Mouse (Mus musculus): Measurements from ENCODE around the gene Lst1. TPM values are rescaled to one million over a fixed set of nuclear protein-coding genes. Genes with fewer than 3 reads are reported as not detected.
A peak's percentile ranks its signal among the peaks of the same experiment; 100 is the strongest.

The Lst1 gene
- polyA plus RNA-seq, 1 experiment from 2014 or later = 27.4 TPM

- ATAC-seq (ENCODE audit: insufficient number of reproducible peaks, low FRiP score, low TSS enrichment, low read depth) = no peak
- 93% methylated on average over 10 of the region's 10 CpGs for WGBS
- peaks cover 40% of the 10 kb centered on the region for H3K36me3 ChIP-seq
- H3K9ac ChIP-seq = peak overlapping the region; percentile 21; the same call in 1 of the 2 replicates
- H3K4me3 ChIP-seq (replicated peaks) = no peak overlapping the region
- no peaks in the 10 kb centered on the region for H3K9me3 ChIP-seq (replicated peaks)
- H3K4me2 ChIP-seq (replicated peaks) = no peak overlapping the region
- H3K4me1 ChIP-seq = peaks cover 35% of the 10 kb centered on the region
- no peaks in the 10 kb centered on the region for H3K27me3 ChIP-seq
- no peak overlapping the region for H3K27ac ChIP-seq (replicated peaks)
These were observed 42.8 kb upstream of the Lst1 start for GRCm38 (mm10) chr17:35231022-35231421.

DNA sequence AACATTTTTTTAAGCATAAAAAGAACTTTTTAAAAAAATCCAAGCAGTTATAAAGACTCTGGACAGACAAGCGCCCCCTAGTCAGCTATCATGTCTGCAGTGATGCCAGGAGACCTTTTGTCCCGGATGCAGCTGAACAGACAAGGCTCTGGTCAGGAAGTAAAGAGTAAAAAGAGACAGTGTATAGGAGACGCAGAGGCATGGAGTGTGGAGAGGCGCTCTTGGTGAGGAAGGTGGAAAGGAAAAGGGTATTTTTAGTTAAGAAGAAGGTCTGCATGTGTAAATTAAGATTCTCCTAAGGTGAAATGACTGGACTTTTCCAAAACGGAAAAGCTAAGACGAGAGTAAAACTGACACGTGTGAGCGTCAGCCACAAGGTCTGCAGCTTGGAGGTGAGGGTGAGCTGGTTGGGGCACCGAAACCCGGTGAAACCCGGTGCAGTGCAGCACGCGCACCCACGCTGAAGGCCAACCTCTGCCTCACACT is 38.4 kb upstream of the Lst1 start:
- H3K27ac ChIP-seq (replicated peaks) = no peak overlapping the region
- no peak overlapping the region for H3K4me2 ChIP-seq (replicated peaks)
- no peak for ATAC-seq (ENCODE audit: insufficient number of reproducible peaks, low FRiP score, low TSS enrichment, low read depth)
- H3K4me1 ChIP-seq = peaks cover under 1% of the 10 kb centered on the region; the same call in 1 of the 2 replicates
- no peaks in the 10 kb centered on the region for H3K27me3 ChIP-seq
- WGBS = 83% methylated on average over 14 of the region's 14 CpGs
- no peaks in the 10 kb centered on the region for H3K9me3 ChIP-seq (replicated peaks)
- no peak overlapping the region for H3K4me3 ChIP-seq (replicated peaks)
- peaks cover 54% of the 10 kb centered on the region for H3K36me3 ChIP-seq
- no peak overlapping the region for H3K9ac ChIP-seq

DNA sequence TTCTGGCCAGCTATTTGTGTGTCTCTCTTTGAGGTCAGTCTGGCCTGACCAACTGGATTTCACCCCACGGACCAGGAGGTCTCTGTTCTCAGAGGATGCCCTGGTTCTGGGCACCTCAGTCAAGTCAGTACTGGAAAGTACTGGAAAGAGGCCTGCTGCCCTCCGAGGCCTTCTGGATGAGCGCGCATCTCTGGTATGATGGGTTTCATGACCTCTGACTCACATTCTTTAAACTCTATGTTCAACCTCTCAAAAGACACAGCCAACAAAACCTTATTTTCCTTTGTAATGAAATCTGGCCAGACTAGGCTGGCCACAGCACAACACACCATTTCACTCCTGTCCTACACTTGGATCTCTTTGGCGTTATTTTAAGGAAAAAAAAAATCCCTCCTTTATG is 37.2 kb upstream of the Lst1 start:
- Histone ChIP-seq H3K27ac (replicated peaks) (no peak overlapping the region), H3K4me3 (replicated peaks) (no peak overlapping the region)

GRCm38 (mm10) chr17:35224641-35225040 is 36.4 kb upstream of the Lst1 start:
- 93% methylated on average over 4 of the region's 4 CpGs for WGBS
- ATAC-seq (ENCODE audit: insufficient number of reproducible peaks, low FRiP score, low TSS enrichment, low read depth) = no peak
- peaks cover 51% of the 10 kb centered on the region for H3K36me3 ChIP-seq

More for the DNA sequence above, 37.2 kb upstream of the Lst1 start:
- H3K9ac ChIP-seq = no peak overlapping the region
- H3K4me2 ChIP-seq (replicated peaks) = no peak overlapping the region
- peaks cover under 1% of the 10 kb centered on the region; the same call in 1 of the 2 replicates for H3K4me1 ChIP-seq
- peaks cover 49% of the 10 kb centered on the region for H3K36me3 ChIP-seq
- no peaks in the 10 kb centered on the region for H3K9me3 ChIP-seq (replicated peaks)
- no peak for ATAC-seq (ENCODE audit: insufficient number of reproducible peaks, low FRiP score, low TSS enrichment, low read depth)
- WGBS = 86% methylated on average over 5 of the region's 5 CpGs
- no peaks in the 10 kb centered on the region for H3K27me3 ChIP-seq

GRCm38 (mm10) chr17:35222299-35222698 is 34.1 kb upstream of the Lst1 start:
- Histone ChIP-seq H3K4me1 (peaks cover 6% of the 10 kb centered on the region; the same call in 1 of the 2 replicates), H3K27me3 (no peaks in the 10 kb centered on the region), H3K9me3 (replicated peaks) (no peaks in the 10 kb centered on the region), H3K9ac (0 out of 2 replicates have a peak overlapping the region, but pooled peaks have one; percentile 15), H3K36me3 (peaks cover 35% of the 10 kb centered on the region), H3K27ac (replicated peaks) (0 out of 2 replicates have a peak overlapping the region, but pooled peaks have one; percentile 28), H3K4me2 (replicated peaks) (no peak overlapping the region), H3K4me3 (replicated peaks) (no peak overlapping the region)
- ATAC-seq (ENCODE audit: insufficient number of reproducible peaks, low FRiP score, low TSS enrichment, low read depth) = no peak
- WGBS = 72% methylated on average over 6 of the region's 6 CpGs

More at GRCm38 (mm10) chr17:35224641-35225040, 36.4 kb upstream of the Lst1 start:
- Histone ChIP-seq H3K4me2 (replicated peaks) (no peak overlapping the region), H3K4me3 (replicated peaks) (no peak overlapping the region), H3K9me3 (replicated peaks) (no peaks in the 10 kb centered on the region), H3K4me1 (peaks cover 6% of the 10 kb centered on the region; the same call in 1 of the 2 replicates), H3K9ac (no peak overlapping the region), H3K27ac (replicated peaks) (no peak overlapping the region), H3K27me3 (no peaks in the 10 kb centered on the region)

- WGBS = 73% methylated on average over 28 of the region's 28 CpGs
- no peak within 1 kb of the TSS for H3K4me2 ChIP-seq (replicated peaks)
- H3K4me1 ChIP-seq = peaks cover 6% of the 10 kb centered on the region; the same call in 1 of the 2 replicates
- ATAC-seq (ENCODE audit: insufficient number of reproducible peaks, low FRiP score, low TSS enrichment, low read depth) = no peak
- no peaks in the 10 kb centered on the region for H3K27me3 ChIP-seq
- H3K9ac ChIP-seq = 0 out of 2 replicates have a peak within 1 kb of the TSS, but pooled peaks have one; percentile 9
- H3K9me3 ChIP-seq (replicated peaks) = no peaks in the 10 kb centered on the region
- H3K36me3 ChIP-seq = peaks cover 30% of the 10 kb centered on the region
- peak within 1 kb of the TSS; percentile 28; the same call in 1 of the 2 replicates for H3K27ac ChIP-seq (replicated peaks)
- no peak within 1 kb of the TSS for H3K4me3 ChIP-seq (replicated peaks)
These were observed 32.1 kb upstream of the Lst1 start, which contains the start of gene Gm16181 for GRCm38 (mm10) chr17:35220156-35220952. Gene Gm16181 (plus strand): TSS chr17:35220834.

DNA sequence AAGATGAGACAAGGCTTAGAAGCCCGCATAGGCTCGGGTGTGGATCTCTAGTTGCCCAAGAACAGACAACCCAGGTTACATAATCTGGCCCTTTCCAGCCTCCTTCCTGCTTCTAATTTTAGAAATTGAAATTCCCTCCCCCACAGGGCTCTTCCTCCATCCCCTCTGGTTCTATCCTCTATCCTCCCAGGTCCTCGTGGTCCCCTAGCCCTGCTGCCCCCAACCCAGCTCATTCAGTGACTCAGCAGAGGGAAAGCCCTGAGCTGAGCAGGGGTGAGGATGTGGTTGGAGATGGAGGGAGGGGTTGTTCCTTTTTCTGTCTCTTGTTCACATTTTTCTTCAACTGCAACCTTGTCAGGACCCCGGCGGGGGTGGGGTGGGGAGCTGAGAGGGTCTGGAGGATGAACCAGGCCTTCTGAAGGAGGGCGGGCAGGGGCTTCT is 31.4 kb upstream of the Lst1 start:
- no peak overlapping the region for H3K9ac ChIP-seq
- no peak for ATAC-seq (ENCODE audit: insufficient number of reproducible peaks, low FRiP score, low TSS enrichment, low read depth)
- H3K36me3 ChIP-seq = peaks cover 25% of the 10 kb centered on the region
- peaks cover 7% of the 10 kb centered on the region; the same call in 1 of the 2 replicates for H3K4me1 ChIP-seq
- no peaks in the 10 kb centered on the region for H3K27me3 ChIP-seq
- H3K4me3 ChIP-seq (replicated peaks) = no peak overlapping the region
- H3K27ac ChIP-seq (replicated peaks) = no peak overlapping the region
- WGBS = 73% methylated on average over 6 of the region's 6 CpGs
- H3K9me3 ChIP-seq (replicated peaks) = no peaks in the 10 kb centered on the region
- no peak overlapping the region for H3K4me2 ChIP-seq (replicated peaks)

DNA sequence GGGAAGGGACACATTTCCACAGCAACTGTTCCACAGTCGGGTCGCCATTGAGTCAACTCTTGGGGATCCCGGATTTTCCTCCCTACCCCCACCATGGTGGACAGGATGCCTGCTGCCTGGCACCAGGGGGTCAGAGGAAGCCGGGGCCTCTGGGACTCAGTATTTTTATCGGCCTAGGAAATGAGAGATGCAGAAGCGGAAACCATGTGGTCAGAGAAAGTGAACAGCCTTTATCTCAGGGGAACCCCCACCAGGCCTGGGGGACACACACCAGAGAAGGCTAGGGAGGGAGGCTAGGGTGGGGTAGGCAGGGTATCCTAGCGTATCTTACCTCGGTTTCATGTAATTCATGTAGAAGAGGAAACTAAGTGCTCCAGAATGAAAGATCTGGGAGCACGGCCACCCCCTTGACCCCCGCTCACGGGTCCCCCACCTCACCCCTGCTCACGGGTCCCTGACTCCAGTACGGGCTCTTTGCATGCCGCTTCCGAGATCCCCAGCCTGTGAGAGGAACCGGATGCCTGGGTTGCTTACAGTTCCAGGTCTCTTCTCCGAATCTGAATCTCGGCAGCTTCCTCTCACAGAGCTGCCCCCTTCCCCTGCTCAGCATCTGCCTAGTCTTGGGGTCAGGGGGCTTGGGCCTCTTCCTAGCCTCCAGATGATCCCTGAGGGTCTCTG is 30.4 kb upstream of the Lst1 start:
- peaks cover 25% of the 10 kb centered on the region for H3K36me3 ChIP-seq
- H3K4me2 ChIP-seq (replicated peaks) = no peak overlapping the region
- no peaks in the 10 kb centered on the region for H3K27me3 ChIP-seq
- H3K4me3 ChIP-seq (replicated peaks) = no peak overlapping the region
- H3K27ac ChIP-seq (replicated peaks) = no peak overlapping the region
- ATAC-seq (ENCODE audit: insufficient number of reproducible peaks, low FRiP score, low TSS enrichment, low read depth) = no peak
- no peaks in the 10 kb centered on the region for H3K9me3 ChIP-seq (replicated peaks)
- WGBS = 76% methylated on average over 18 of the region's 18 CpGs
- H3K4me1 ChIP-seq = peaks cover 10% of the 10 kb centered on the region; the same call in 1 of the 2 replicates
- H3K9ac ChIP-seq = no peak overlapping the region

GRCm38 (mm10) chr17:35213071-35213470 is 24.8 kb upstream of the Lst1 start:
- no peak overlapping the region for H3K27ac ChIP-seq (replicated peaks)
- WGBS = 91% methylated on average over 5 of the region's 5 CpGs

DNA sequence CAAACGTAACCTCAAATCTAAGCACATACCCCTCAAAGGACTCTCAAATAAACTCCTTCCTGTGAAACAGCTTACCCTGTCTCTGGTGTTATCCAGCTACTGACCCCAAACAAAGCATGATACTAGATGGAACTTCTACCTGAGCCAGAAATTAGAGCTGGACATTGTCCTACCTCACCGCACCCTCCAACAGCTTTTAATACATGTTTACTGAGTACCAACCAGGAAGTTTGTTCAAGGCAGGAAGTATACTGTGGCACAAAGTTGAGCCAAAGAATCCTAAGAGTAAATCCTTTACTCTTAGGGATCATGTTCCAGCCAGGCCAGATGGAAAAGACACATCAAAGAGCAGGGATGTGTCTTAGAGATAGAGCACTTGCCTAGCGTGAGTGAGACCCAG is 22.4 kb upstream of the Lst1 start:
- no peaks in the 10 kb centered on the region for H3K27me3 ChIP-seq
- no peaks in the 10 kb centered on the region for H3K36me3 ChIP-seq
- H3K9me3 ChIP-seq (replicated peaks) = no peaks in the 10 kb centered on the region
- H3K4me1 ChIP-seq = peaks cover 4% of the 10 kb centered on the region; the same call in 1 of the 2 replicates
- H3K4me2 ChIP-seq (replicated peaks) = no peak overlapping the region
- H3K27ac ChIP-seq (replicated peaks) = no peak overlapping the region
- H3K4me3 ChIP-seq (replicated peaks) = no peak overlapping the region
- 68% methylated on average over 3 of the region's 3 CpGs for WGBS
- H3K9ac ChIP-seq = no peak overlapping the region
- ATAC-seq (ENCODE audit: insufficient number of reproducible peaks, low FRiP score, low TSS enrichment, low read depth) = no peak

More at GRCm38 (mm10) chr17:35213071-35213470, 24.8 kb upstream of the Lst1 start:
- no peak overlapping the region for H3K4me2 ChIP-seq (replicated peaks)
- no peaks in the 10 kb centered on the region for H3K36me3 ChIP-seq
- no peaks in the 10 kb centered on the region for H3K27me3 ChIP-seq
- peaks cover 4% of the 10 kb centered on the region; the same call in 1 of the 2 replicates for H3K4me1 ChIP-seq
- H3K9me3 ChIP-seq (replicated peaks) = no peaks in the 10 kb centered on the region
- H3K4me3 ChIP-seq (replicated peaks) = no peak overlapping the region
- H3K9ac ChIP-seq = no peak overlapping the region
- ATAC-seq (ENCODE audit: insufficient number of reproducible peaks, low FRiP score, low TSS enrichment, low read depth) = no peak
